Mouse (Mus musculus) ovary, adult 18-20 months (tissue): ENCODE results near the gene Pgc.

Experiments used
- DNase-seq: peaks from one replicate; pipeline ENCODE4 v3.0.0; 2022; ENCODE audit warnings: low spot score, mixed read lengths

Gene Pgc

DNA sequence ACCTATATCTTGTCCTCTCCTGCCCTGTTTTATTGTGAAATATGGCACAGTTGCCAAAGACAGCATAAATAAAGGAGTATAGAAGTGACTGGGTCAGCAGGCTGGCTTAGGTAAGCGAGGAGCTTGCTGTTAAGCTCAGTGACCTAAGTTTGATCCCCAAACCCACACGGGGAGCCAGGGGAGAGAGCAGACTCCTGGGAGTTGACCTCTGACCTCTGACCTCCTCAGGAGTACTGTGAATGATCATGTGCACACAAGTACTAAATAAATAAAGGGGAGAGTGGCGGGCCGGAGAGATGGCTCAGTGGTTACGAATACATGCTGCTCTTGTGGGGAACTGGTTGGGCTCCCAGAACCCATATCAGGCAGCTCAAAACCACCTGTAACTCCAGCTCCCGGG is 23.5 kb downstream of the Pgc start:
- no peak for DNase-seq

DNA sequence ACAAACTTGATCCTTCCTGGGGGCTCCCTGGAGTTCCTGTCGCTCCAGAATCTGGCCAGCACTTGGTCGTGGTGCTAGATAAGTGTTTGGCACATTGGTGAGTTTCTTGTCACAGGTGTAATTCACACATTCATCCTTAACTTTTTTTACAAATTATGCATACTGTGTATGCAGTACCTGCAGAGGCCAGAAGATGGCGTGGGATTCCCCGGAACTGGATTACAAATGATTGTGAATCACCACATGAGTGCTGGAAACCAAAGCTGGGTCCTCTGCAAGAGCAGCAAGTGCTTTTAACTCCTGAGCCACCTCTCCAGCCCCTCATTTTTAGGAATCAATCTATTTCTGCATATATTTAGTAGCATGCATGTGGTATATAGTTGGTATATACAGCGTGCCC is 25.2 kb downstream of the Pgc start:
- DNase-seq: no peak

DNA sequence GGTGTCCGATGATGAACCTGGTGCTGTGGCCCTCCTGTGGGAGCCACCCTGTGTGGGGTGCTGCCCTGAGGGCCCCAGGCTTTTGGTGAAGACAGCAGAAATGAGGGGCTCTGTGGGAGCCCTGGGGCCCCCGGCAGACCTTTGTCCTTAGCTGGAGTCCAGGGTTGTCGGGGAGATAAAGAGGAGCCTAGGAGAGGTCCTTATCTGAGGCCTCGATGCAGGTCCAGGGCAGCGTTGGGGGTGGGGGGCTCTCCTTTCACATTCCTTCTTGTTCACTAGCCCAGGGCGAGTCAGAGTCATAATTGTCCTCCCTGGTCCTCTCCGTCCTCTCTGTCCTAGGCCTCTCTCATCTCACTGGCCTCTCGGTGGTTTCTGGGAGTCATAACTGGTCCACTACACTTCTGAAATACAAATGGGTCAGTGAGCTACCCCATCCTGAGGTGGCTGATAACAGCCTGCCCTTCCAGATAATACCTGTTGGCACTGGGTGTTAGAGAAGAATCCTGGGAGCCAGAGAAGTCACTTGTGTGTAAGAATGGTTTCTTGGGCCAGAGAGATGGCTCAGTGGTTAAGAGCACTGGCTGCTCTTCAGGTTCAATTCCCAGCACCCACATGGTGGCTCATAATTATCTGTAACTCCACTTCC is 26.6 kb downstream of the Pgc start:
- no peak for DNase-seq

DNA sequence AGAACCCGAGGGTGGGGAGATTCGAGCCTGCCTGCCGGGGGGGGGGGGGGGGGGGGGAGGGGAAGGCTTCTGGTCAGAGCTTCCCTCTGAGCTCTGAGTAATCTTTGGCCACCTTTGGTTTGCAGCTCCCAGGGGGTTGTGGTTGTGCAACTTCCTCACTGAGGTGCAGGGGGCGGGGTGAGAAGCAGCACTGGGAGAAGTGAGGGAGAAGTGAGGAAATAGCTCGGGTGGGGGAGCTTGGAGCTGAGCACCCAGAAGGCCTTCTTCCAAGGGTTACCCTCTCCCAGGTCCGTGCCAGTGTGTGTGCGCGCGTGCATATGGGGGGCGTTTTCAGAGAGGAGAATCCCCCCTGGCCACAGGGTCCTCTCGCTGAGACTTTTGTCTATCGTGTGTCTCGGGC is 27.6 kb downstream of the Pgc start:
- DNase-seq: no peak

DNA sequence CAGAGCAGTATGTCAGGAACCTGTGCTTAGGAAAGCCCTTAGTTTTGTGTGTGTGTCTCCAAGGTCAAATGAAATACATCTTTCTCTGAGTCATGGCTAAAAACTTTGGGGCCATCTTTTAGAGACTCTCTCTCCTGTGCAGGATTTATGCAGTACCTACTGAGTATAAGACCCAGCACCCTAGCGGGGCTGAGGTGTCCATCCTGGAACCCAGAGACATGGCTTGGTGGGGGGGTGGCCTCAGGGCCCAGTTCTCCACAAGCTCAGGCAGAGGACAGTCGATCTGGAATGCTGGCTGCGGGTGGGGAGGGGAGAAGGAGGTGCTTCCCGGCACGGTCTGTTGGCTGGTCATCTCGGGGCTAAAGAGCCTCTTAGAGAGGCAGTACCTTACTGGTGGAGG is 29.7 kb downstream of the Pgc start:
- no peak for DNase-seq

DNA sequence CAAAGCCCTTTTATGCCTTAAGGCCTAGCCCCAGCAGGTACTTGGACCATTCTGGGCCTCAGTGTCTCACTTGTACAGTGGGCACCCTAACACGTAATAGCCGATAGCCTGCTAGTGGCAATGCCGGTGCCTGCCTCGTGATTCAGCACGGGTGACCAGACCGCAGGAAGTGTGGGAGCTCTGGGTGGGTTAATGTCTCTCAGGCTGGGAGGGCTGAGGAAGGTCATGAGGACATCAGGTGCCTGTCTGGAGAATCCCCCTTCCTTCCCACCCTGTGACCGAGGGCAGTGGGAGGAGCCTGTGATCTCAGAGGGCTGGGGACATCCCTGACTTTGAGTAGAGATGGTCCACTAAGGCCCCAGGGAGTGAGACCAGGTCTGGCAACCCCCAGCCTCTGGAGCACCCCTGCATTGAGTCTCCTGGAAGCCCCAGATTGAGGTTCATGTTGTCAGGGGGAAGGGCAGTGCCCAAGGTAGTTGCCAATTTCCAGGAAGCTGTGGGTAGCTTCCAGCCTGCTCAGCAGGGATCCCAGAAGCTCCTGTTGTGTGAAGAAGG is 30.5 kb downstream of the Pgc start:
- no peak for DNase-seq

DNA sequence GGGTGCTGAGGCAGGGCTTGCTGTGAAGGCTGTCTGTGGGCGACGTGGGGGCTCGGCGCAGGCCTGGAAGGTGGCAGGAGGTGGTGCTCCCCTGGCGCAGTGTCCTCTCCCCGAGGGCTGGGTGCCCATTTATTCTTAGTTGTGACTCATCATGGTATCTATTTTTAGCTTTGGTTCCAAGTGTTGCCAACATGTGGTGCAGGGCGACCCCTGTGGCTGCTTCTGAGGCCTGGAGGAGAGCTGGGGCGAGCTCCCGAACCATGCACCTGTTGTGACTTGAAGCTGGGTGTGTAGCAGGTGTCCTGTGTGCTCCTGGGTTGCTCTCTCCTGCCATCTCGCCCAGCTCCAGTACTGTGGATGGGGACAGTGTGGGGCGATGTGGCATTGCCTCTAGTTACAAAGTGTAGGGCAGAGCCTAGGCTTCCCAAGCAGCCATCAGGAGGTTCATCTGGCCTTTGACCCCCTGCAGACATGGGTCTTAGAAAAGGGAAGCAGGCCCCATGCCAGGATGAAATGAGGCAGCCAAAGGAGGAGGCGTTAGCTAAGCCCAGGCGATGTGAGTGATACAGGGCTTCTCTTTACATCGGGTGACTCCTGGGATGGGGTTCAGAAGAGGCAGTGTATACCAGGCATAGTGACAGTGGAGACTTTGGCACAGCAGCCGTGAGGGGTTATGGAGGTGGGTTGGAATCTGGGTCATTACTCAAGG is 33.2 kb downstream of the Pgc start:
- peak; percentile 37 for DNase-seq

DNA sequence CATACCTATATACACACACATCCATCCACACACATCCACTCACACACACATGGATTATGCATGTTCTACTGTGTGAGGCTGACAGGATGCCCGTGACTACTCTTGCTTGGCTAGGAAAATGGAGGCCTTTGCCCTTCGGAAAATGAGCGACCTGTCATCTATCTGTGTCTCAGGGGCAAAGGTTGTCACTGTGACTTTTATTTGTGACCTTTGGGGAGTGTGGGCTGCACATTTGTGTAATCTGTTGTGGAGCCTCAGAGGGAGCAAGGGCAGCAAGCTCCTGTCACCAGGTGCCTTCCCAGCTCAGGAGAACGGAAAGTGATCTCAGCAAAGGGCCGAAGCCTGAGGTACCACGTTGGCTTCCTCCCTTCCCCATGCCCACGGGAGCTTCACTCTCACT is 35.4 kb downstream of the Pgc start:
- DNase-seq: no peak

DNA sequence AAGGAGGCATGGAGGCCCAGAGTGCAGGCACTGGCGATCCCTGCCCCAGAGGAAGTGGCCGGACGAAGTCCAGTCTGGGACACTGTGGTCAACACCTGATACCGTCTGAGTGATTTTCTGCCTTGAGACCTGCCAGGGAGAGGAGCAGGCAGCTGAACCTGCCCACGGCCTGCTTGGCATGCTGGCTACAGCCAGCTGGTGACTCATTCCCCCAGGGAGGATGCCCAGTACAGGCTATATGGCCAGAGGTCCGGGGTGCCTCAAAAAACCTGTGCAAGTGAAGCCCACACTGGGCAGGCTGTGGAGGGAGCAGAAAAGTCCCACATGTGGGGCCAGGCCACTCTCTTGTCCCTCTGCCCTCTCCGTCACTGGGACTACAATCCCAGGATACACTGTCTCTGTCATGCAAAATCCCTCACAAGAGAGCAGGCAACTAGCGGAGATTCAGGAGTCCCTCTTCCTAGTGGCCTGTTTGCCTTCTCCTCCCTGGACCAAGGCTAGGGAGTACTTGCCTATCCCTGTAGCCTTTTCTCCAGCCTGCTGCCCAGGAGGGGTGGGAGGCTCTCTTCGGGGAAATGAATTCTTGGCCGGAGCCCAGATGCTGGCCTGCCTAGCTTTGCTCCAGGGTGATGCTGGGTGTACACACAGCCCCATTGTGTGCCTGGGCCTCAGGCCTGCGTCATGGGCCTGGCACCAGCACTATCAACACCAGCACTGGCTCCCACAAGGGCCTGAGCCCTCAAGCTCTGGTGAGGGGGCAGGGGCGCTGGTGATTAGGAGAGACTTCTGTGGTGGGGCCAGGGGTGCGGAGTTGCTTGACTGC is 36.1 kb downstream of the Pgc start:
- DNase-seq: peak; percentile 73

DNA sequence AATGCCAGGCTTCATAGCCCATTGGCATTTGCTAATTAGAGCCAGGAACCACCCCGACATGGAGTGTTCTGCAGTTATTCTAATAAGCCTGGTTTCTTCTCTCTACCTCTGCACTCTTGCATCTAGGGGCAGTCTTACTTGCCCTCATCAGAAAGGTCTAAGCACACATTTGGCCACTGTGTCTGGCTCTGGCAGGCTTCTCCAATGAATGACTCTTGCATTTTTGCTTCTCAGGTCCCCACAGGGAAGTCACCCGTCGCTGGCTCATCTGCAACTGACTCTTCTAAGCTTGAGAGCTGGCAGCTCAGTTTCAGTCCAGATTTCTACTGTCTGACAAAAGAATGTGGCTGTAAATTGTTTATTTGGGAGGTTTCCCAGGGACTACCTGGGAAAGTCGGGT is 39.3 kb downstream of the Pgc start:
- DNase-seq: no peak

DNA sequence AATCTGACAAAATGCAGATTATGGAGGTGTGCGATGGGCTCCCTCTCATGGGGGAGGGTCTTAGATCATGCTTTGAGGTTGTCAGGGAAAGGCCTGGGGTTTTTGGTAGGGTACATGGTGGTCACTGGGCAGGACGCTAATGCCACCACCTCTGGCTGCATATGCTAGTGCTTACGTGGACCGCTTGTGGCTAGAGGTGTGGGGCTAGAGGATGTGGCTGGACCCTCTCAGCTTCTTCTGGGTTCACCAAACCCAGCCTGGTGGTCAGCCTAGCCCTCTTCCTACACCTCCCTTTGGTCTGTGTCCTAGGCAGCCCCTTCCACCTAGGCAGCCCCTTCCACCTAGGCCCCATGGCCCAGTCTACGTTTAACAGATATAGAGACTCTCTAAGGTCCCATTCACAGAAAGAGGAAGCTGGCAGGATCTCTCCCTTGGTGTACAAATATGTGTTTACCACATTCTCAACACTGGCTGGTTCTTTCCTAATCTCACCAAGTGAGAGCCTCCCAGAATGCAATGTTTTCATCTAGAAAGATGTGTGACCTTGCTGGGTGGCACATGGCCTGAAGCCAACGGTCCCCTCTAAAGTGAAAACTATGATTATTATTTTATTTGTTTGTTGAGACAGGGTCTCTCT is 39.9 kb downstream of the Pgc start:
- DNase-seq: no peak

DNA sequence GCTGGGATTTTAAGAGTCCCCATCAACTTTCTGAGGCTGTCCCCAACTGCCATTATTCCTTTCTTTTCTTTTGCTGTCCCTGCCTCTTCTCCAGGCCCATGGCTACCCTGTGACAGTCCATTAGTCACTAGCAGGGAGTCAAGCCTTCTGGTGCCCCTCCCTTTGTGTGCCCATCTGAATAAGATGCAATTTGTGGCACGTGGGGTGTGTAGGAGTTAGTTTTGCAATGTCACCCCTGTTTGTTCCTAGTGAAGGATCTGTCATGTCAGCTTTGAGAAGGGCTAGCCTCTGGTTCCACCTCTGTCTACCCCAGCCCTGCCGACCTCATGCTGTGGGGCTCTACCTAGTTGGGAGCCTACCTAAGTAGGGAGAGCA is 40.4 kb downstream of the Pgc start:
- DNase-seq: no peak

DNA sequence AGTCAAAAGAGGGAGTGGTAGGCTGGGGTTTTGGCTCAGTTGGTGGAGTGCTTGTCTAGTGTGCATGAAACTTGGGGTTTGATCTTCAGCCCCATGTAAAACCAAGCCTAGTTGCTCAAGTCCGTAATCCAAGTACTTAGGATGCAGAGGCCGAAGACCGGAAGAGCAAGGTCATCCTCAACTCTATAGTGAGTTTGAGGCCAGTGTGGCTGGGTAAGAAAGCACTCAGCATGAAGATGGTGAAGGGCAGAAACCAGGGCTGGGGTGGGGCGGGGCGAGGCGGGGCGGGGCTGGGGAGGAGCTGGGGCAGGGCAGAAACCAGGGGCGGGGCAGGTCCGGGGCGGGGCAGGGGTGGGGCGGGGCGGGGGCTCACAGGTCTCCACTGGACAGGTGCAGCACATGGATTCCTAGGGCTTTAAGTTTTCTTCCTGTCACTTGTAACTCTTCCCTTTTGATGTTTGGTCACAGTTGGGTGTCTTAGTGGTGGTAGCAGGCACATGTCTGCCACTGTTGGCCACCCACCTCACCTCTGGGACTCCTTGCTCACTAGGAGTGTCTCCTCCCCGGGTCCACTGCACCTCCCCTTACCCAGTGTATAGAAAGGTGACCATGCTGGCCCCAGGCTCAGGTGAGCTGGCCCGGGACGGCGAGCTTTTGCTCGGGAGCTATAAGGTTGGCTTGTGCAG is 41.0 kb downstream of the Pgc start:
- no peak for DNase-seq

DNA sequence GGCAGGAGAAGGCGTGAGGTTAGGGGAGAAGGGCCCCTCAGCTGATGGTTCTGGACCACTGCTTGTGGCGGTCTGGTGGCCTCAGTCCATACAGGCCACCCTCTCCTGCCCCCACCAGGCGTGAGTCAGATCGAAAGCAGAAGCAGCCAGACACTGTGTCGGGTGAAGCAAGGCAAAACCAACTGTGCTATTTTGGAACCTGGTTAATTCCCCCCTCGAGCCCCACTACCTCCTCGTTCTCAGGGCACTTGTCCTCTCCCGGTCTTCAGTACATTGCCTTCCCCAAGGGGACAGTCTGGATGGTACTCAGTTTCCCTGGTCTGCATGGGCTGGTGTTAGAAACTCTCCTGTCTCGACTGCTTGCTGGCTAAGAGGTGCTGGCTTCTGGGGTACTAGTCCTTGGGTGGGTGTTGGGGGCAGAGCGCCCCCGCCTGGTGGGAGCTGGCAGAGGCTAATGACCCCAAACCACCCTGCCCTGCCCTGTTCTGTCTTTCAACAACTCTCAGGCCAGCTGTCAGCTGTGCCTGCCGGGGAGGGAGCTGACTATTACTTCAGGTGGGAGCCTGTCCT is 42.1 kb downstream of the Pgc start:
- no peak for DNase-seq

DNA sequence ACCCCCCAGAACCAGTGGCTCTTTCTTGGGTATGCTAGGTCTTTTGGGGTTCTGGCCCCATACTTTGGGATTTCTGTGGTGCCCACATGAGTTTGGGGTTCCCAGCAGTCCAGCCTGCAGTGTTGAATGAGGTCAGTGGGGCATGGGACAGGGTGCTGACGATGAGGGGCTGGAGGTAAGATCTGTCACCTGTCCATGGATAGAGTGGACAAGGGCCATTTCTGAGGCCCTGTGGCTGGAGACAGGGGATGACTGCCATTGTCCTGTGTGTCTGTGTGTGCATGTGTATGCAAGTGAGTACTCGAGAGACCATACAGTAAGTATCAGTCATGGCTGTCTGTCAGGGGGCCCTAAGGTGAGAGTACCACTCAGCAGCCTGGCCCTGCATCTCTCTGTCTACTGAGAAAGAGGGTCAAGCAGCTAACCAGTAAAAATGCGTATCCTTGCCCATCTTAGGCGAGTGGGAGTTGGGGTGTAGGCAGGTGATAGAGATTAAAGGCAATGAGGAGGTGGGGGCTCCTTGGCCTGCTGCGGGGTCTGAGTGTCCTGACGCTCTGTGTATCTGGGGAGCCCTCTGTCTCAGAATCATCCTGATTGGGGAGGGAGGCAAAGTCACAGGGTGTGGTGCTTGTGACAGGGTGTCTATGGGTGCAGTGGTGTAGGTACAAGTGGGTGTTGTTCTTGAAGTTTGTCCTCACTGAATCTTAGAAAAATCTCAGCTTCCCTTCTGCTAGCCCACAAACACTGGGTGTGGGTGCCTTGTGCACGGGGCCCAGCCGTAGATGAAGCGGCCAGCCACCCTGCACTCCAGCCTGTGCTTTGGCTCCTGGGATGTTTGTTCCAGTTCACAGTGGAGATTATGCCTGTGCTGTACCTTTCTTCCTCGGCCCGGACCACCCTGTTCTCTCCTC is 43.0 kb downstream of the Pgc start:
- no peak for DNase-seq

DNA sequence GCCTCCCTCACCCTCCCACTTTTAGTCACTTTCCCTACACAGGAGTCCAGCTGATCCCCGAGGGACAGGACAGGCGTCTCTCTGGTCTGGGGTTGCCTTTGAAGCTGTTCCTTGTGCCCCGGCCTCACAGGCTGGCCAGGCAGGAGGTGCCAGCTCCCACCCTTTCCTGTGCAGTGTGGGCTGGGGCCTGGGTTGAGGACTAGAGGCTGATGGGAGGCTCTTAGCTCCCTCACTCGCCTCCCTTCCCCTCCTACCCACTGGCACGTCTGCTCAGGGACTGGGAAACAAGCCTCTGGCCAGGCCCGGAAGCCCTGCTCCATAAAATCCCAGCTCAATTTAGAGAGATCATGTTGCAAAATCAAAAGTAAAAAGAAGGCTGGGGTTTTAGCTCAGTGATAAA is 47.0 kb downstream of the Pgc start:
- no peak for DNase-seq

DNA sequence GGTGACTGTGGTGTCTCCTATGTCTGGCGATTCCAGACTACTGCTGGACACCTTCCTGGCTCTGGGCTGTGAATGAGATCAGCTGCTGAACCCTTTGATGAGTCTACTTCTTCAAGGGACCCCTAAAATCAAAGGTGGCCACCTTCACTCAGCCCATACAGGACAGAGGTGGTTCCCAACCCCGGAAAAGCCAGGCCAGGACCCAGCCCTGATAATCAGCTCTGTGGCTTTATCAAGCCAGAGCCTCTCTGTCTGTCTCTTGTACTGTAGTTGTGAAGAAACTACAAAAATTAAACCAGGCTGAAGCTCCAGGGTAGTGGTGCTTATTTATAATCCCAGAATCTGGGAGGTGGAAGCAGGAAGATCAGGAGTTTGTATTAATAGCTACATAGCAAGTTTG is 50.5 kb downstream of the Pgc start:
- no peak for DNase-seq

DNA sequence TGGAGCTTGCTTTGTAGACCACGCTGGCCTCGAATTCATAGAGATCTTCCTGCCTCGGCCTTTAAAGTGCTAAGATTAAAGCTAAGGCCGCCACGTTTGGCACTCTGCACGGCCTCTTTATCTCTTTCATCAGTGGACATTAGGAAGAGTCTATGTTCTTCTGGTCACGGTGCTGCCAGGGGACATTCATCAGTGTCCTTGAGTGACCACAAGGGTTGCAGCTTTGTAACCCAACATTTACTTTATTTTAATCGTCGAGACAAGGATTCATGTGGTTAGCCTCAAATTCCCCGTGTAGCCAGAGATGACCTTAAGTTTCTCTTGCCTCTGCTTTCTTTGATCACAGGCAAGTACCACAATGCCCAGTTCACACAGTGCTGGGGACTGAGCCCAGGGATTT is 53.8 kb downstream of the Pgc start:
- no peak for DNase-seq

DNA sequence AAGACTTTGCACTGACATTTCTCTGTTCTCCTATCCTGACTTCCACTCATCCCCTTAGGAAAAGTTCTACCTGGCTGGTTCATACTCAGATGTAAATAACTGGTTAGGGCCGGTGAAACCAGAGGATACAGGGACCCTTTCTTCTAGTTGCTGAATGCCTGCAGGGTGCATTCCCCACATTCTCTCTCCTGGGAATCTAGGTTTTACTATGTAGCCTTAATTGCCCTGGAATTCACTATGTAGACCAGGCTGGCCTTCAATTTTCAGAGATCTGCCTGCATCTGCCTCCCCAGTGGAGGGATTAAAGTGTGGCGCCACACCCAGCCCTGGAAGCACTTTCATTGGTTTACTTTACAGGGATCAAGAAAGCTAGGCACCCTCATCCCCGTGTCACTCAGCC is 55.8 kb downstream of the Pgc start:
- DNase-seq: no peak

DNA sequence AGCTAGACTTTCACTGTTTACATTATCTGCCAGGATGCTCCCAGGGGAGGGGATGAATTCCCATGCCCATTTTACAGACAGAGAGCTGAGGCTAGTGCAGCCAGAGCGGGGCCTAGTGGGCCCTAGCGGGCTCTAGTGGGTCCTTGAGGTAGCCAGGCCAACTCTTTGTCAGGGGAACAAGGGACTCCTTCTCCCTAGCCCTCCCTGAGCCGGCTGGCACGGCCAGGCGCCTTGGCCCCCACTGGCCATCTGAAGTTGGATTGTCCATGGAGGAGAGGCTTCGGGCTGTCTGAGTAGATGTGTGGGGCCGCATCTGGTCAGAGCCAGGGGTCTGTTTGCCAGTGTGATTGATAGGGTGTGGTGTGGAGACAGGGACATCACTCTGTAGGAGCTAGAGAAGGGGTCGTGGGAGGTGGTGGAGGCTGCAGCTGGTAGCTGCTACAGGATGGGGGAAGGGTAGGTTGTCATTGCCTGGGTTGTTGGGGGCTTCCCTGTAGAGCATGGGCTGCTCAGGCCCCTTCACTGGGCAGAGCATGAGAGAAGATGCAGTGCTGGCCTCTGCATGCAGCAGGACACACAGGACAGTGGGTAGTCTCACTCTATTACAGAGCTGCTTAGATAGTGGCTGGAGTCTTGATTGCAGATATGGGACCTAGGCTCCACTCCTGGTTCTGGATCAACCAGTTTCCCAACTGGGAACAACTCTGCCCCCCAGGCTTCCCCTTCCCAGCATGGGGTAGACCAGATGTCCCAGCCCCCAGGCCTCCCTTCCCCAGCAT is 57.0 kb downstream of the Pgc start:
- DNase-seq: no peak
